Mouse (Mus musculus): ENCODE results near the gene Cobl.

The Cobl gene

DNA sequence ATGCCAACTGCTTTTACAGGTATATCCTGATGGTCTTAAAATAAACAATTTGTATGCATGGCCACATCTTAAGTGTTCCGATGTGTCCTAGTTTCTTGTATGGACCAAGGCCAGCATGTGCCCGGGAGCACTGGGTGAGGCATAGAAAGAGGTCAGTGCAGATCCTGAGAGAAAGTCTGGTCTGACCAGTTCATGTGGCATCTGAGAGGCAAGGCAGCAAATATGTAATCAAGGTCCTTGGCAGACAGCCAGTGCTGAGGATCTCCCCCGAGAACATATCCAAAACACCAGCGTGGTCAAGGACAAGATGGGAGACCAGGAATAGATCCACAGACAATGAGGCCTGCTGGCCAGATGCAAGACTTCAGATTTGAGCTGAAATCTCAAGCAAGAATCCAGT, 81.8 kb downstream of the Cobl start:
- no peak for DNase-seq (ENCODE audit: low spot score)

- DNase-seq (ENCODE audit: low spot score): no peak
These were observed 83.7 kb downstream of the Cobl start for GRCm38 (mm10) chr11:12381096-12381495.

DNA sequence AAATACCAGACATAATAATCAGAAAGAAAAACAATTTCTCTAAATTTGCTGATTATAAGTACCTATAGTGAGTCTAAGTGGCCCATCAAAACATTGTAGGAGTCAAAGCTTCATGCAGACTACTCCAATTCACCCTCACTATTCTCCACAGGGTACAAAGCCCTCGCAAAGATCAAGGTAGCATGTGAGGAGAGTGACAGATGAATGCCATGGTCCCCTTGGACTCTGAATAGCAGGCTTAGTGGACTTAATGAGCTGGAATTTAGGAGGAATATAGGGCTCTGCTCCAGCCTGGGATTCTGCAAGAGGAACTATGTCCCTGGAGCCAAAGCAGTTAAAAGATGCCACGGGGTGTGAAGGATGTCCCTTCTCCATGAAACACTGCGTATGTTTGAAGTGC, 88.1 kb downstream of the Cobl start:
- no peak for DNase-seq (ENCODE audit: low spot score)

- DNase-seq (ENCODE audit: low spot score): peak; percentile 61
These were observed 91.4 kb downstream of the Cobl start for GRCm38 (mm10) chr11:12373106-12374098.

DNA sequence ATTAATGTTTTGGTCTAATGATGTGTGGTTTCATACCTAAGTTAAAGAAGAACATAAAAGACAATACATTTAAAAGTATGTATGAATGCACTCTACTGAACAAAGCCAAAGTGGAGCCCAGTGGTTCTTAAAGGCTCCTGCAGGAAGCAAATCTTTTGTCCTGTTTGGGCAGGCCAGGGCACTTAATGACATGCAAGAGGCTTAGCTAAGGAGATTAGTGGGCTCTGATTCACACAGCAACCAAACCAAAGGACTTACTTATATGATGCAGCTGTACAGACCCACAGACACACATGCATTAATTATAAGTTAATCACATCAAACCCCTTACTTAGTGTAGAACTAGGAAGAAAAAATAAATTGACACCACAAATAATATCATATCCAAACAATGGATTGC, 93.8 kb downstream of the Cobl start:
- no peak for DNase-seq (ENCODE audit: low spot score)

- DNase-seq (ENCODE audit: low spot score): no peak
These were observed 97.2 kb downstream of the Cobl start for GRCm38 (mm10) chr11:12367426-12368178.

DNA sequence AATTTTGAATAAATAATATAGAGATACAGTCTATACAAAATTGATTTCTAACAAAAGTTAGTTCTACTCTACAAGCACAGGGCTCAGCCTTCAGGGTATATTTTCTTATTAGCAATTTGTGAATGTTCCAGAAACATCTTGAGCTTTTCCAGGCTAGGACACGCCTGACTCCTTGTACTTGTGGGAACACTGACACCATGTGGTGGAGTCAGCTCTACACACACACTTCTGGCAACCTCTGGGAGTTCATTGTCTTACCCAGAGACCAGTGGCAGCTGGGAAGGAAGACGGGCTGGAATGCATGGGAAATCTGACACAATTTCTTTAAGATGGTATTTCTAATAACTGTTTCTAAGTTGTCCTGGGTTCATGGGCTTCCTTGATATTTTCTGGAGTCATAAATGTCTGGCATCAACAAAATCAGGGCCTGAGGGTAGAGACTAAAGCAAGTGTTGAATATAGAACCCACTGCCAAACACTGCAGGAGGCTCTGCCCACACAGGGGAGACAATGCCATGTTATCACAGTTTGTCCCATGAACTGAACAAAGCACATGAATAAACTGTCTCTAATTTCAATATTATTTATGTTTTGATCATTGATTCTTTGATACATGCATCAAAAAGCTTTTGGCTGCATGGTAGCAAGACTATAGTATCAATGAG, 105.3 kb downstream of the Cobl start:
- DNase-seq (ENCODE audit: low spot score): no peak

GRCm38 (mm10) chr11:12358602-12359001, 106.2 kb downstream of the Cobl start:
- no peak for DNase-seq (ENCODE audit: low spot score)

GRCm38 (mm10) chr11:12355681-12356080, 109.1 kb downstream of the Cobl start:
- no peak for DNase-seq (ENCODE audit: low spot score)

GRCm38 (mm10) chr11:12350986-12351546, 113.7 kb downstream of the Cobl start:
- no peak for DNase-seq (ENCODE audit: low spot score)

GRCm38 (mm10) chr11:12350086-12350485, 114.7 kb downstream of the Cobl start:
- DNase-seq (ENCODE audit: low spot score): no peak

DNA sequence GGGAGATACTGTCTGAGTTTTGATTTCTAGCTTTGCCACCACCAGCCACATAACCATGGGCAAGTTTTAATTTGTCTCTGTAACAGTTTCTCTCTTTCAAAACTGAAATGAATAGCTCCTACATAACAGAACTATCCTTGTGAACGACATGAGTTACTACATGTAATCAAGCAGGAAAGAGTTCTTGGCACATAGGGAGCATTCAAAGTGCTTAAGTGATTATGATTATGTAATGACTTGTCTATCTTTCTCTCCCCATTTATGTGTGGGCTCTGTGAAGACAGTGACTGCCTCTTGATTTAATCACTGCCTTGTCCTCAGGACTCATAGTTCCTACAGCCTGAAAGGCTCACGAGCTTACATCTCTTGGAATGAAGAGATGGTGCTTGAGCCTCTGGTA, 118.3 kb downstream of the Cobl start:
- DNase-seq (ENCODE audit: low spot score): no peak

DNA sequence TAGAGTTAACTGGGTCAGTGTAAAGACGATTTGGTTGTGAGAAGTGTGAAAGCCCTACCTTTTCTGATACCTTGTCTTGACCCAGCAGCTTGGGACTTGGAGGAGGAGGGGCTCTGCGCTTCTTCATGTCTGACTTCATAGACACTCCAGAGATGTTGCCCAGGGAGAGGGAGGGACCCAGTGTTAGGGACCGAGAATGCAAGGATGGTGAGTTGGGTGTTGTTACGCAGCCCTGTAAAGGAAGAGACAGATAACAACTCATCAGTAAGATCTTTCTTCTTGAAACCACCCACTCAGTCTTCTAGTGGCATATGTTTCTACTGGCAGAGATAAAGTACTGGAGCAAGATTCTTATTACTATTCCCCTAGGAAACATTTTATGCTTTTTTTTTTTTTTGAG, 121.1 kb downstream of the Cobl start:
- DNase-seq (ENCODE audit: low spot score): no peak

GRCm38 (mm10) chr11:12340697-12341096, 124.1 kb downstream of the Cobl start:
- DNase-seq (ENCODE audit: low spot score): no peak

GRCm38 (mm10) chr11:12336145-12336544, 128.6 kb downstream of the Cobl start:
- DNase-seq (ENCODE audit: low spot score): no peak

DNA sequence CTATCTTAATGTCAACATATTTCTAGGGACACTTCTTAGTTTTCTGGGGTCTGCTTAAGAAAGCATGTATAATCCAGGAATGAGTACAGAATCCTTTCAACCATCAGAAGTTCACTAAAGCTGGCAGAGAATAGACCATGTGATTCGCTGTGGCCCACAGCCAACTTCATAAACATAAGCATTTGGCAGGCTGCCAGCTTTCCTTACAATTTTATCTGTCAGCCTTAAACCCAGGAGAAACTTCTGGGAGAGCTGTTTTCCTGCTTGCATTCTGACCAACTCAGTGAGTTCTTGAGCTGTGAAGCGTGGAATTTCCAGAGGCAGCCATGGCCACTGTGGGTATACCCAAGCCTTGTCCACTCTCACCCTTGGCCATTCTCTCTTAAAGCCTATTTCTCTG, 132.8 kb downstream of the Cobl start:
- peak; percentile 4 for DNase-seq (ENCODE audit: low spot score)

DNA sequence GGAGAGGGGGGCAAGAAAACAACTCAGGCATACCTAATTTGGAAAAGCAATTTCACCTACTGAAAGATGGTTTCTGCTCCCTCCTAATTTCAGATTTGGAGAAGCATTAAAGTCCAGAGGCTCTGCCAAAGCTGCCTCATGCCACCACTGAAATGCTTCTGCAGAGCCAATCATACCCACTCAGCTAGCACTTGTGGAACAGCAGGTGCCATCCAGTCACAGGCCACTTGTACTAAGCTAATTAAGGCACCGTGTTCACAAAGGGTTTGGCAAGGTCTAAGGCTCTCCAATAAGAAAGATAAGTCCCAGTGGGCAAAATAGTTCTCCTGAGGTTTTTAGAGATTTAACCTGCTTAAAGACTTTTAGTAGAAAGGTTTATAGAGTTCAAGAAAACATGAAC, 143.3 kb downstream of the Cobl start:
- no peak for DNase-seq (ENCODE audit: low spot score)

GRCm38 (mm10) chr11:12319318-12319717, 145.4 kb downstream of the Cobl start:
- DNase-seq (ENCODE audit: low spot score): no peak

DNA sequence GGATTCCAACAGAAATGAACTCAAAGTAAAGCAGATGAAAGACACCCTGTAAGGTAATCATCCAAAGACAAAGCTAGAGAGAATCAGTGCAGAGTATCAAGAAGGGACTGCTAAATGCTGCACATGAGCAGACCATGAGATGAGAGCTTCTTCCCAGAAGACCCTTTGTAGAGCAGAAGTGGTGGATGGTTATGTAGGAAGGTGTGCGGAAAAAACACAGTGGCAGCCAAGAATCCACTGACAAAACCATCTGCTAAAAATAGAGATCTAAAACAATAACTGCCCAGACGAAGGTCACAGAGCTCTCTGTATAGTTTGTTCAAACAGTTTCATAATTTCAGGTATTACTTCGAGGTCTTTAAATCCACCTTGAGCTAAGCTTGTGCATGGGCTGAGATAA, 149.1 kb downstream of the Cobl start:
- DNase-seq (ENCODE audit: low spot score): no peak

GRCm38 (mm10) chr11:12314278-12315043, 150.3 kb downstream of the Cobl start:
- no peak for DNase-seq (ENCODE audit: low spot score)

DNA sequence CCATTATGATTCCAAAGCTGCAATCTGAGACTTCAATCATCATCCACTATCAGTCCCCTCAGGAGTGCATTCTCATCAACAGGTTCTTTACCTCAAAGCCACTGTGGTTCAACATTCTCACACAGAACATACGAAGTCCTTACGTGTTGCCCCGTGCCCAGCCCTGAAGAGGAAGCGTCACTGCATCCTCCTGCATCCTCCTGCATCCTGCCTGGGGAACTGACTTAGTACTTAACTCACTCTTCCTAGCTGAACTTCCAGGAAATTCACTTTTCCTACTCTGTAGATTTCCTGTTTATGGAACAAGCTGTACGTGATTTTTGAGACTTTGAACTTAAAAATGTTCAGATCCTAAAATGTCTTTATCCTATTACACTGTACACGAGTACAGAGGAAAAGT, 153.3 kb downstream of the Cobl start:
- DNase-seq (ENCODE audit: low spot score): no peak

Measured in ovary, postnatal 10 days (tissue).